Comparison of ENCODE assay signal across 18 mouse cellular contexts in the genomic region with DNA sequence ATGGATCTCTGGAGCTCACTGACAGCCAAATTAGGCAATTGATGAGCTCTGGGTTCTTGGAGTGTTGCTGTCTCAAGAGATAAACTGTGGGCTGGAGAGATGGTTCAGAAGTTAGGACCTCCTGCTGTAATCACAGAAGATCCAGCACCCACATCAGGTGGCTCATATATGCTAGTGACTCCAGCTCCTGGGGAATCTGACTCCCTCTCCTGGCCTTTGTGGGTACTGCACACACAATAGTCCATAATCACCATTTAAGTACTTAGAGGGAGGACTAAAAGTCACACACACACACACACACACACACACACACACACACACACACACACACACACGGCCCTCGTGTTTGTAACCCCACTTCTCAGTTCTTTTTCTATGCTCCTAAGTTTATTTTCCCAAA. TPM values are rescaled to one million over a fixed set of nuclear protein-coding genes. Genes with fewer than 3 reads are reported as not detected.
DNase-seq lines count a peak whose midpoint lies in the region; ATAC-seq and TF ChIP-seq lines count a peak whose summit lies in the region.
"Had no signal": no experiment of that assay in that cellular context is flagged by ENCODE, and none has a peak within 500 bp of the region (broad histone marks: within the 10 kb centered on the region; RNA-seq: fewer than 3 reads in every experiment).

No protein-coding gene starts in this region.

- H3K4me1 ChIP-seq in cerebellum, adult 2 months (ENCODE audit: control insufficient read depth, insufficient read depth, low read length): no peaks in the 10 kb centered on the region
- peaks cover under 1 to 2% of the 10 kb centered on the region in 2 experiments; a peak in 3 of 4 replicates for H3K4me1 ChIP-seq in liver, embryonic 14.5 days (replicated peaks; ENCODE audit: control insufficient read depth in 2 of 2, insufficient read depth in 2 of 2, low read length in 1 of 2)
- peaks cover 35% of the 10 kb centered on the region for H3K4me1 ChIP-seq in E14TG2a.4 (replicated peaks; ENCODE audit: low read depth, low read length)
- H3K4me1 ChIP-seq in cortical plate, adult 2 months (ENCODE audit: control insufficient read depth, insufficient read depth, low read length): peaks cover 3% of the 10 kb centered on the region; the same call in 1 of the 2 replicates
- H3K4me1 ChIP-seq in kidney, embryonic 15.5 days: peaks cover 7% of the 10 kb centered on the region

- no peak overlapping the region for H3K4me3 ChIP-seq in cerebellum, adult 2 months (replicated peaks; ENCODE audit: insufficient read depth, low read depth, low read length)
- no peak overlapping the region for H3K4me3 ChIP-seq in liver, embryonic 14.5 days (ENCODE audit: insufficient read depth in 1 of 2, low read depth in 2 of 2, low read length in 2 of 2)
- no peak overlapping the region for H3K4me3 ChIP-seq in E14TG2a.4 (replicated peaks; ENCODE audit: low read length)
- no peak overlapping the region for H3K4me3 ChIP-seq in cortical plate, adult 2 months (ENCODE audit: insufficient read depth, low read length)
- H3K4me3 ChIP-seq in kidney, embryonic 15.5 days (replicated peaks): no peak overlapping the region
- H3K4me3 ChIP-seq: embryonic facial prominence, embryonic 10.5 days; forebrain, embryonic 10.5 days; hindbrain, embryonic 15.5 days had no signal

- TF ChIP-seq POLR2A in cerebellum, adult 2 months (IDR thresholded peaks at IDR 0.05; ENCODE audit: borderline replicate concordance, insufficient read depth, low read length): no peak
- no peak for TF ChIP-seq POLR2A in cortical plate, adult 2 months (IDR thresholded peaks at IDR 0.05; ENCODE audit: extremely low read depth, insufficient read depth, low read length)

- no peaks in the 10 kb centered on the region for H3K36me3 ChIP-seq in liver, embryonic 14.5 days (replicated peaks; ENCODE audit: control insufficient read depth, insufficient read depth, low read depth)
- no peaks in the 10 kb centered on the region for H3K36me3 ChIP-seq in E14TG2a.4 (ENCODE audit: insufficient read depth, low read length)
- no peaks in the 10 kb centered on the region for H3K36me3 ChIP-seq in kidney, embryonic 15.5 days
- H3K36me3 ChIP-seq: embryonic facial prominence, embryonic 10.5 days; forebrain, embryonic 10.5 days; hindbrain, embryonic 15.5 days had no signal

- H3K4me2 ChIP-seq in liver, embryonic 14.5 days (ENCODE audit: low read depth): no peak overlapping the region
- no peak overlapping the region for H3K4me2 ChIP-seq in kidney, embryonic 15.5 days
- H3K4me2 ChIP-seq: hindbrain, embryonic 15.5 days; midbrain, embryonic 11.5 days had no signal

- H3K9ac ChIP-seq in liver, embryonic 14.5 days (replicated peaks): no peak overlapping the region
- no peak overlapping the region for H3K9ac ChIP-seq in kidney, embryonic 15.5 days
- H3K9ac ChIP-seq: hindbrain, embryonic 15.5 days had no signal

- WGBS in cerebellum, adult 2 months: 83% methylated on average over 2 of the region's 2 CpGs
- 67% methylated on average over 2 of the region's 2 CpGs for WGBS in liver, embryonic 14.5 days (ENCODE audit: insufficient replicate concordance)
- WGBS in kidney, embryonic 15.5 days: 88% methylated on average over 2 of the region's 2 CpGs

- DNase-seq in cerebellum, adult 2 months: no peak
- no peak for DNase-seq in cerebellum, postnatal 36 days
- no peak for DNase-seq in liver, embryonic 14.5 days (ENCODE audit: low read depth in 3 of 3, low spot score in 3 of 3)
- DNase-seq in liver: no peak
- DNase-seq in thymus, postnatal 25 days: no peak
- DNase-seq: cerebellum, adult 8-10 months; gastrocnemius, postnatal 36 days; kidney, postnatal 25 days; layer of hippocampus, postnatal 36 days; spleen, adult 18-20 months; thymus, adult 2 months had no signal

- H3K9me3 ChIP-seq in liver, embryonic 14.5 days (ENCODE audit: control insufficient read depth, low read length): no peaks in the 10 kb centered on the region
- H3K9me3 ChIP-seq in E14TG2a.4 (ENCODE audit: low read length): no peaks in the 10 kb centered on the region
- no peaks in the 10 kb centered on the region for H3K9me3 ChIP-seq in kidney, embryonic 15.5 days (replicated peaks)
- H3K9me3 ChIP-seq: embryonic facial prominence, embryonic 10.5 days; forebrain, embryonic 10.5 days; hindbrain, embryonic 15.5 days had no signal

- H3K27ac ChIP-seq in cerebellum, adult 2 months (ENCODE audit: insufficient read depth, low read length): no peak overlapping the region
- H3K27ac ChIP-seq in liver, embryonic 14.5 days: no peak overlapping the region
- H3K27ac ChIP-seq in cortical plate, adult 2 months (ENCODE audit: insufficient read depth, low read length): no peak overlapping the region
- no peak overlapping the region for H3K27ac ChIP-seq in kidney, embryonic 15.5 days
- H3K27ac ChIP-seq: embryonic facial prominence, embryonic 10.5 days; forebrain, embryonic 10.5 days; hindbrain, embryonic 15.5 days had no signal

- 0 out of 2 replicates have a peak, but pooled peaks have one; percentile 13 for TF ChIP-seq CTCF in cerebellum, adult 2 months (IDR thresholded peaks at IDR 0.05; ENCODE audit: borderline replicate concordance, insufficient read depth, low read depth, low read length)
- TF ChIP-seq CTCF in liver, embryonic 14.5 days (IDR thresholded peaks at IDR 0.05; ENCODE audit: low read depth): peak; percentile 45
- peak; percentile 64 for TF ChIP-seq CTCF in E14TG2a.4 (conservative IDR thresholded peaks at IDR 0.05; ENCODE audit: low read length)
- TF ChIP-seq CTCF in cortical plate, adult 2 months (IDR thresholded peaks at IDR 0.05; ENCODE audit: extremely low read depth, insufficient read depth, low read length): 0 out of 2 replicates have a peak, but pooled peaks have one; percentile 3

- H3K27me3 ChIP-seq in cerebellum, adult 2 months (ENCODE audit: control insufficient read depth, insufficient read depth, low read length): no peaks in the 10 kb centered on the region
- no peaks in the 10 kb centered on the region for H3K27me3 ChIP-seq in liver, embryonic 14.5 days (ENCODE audit: control insufficient read depth, insufficient read depth, low read length)
- no peaks in the 10 kb centered on the region for H3K27me3 ChIP-seq in E14TG2a.4 (ENCODE audit: insufficient read depth, low read length)
- H3K27me3 ChIP-seq in kidney, embryonic 15.5 days: no peaks in the 10 kb centered on the region
- H3K27me3 ChIP-seq: hindbrain, embryonic 15.5 days had no signal

- no peak for ATAC-seq in liver, embryonic 14.5 days (ENCODE audit: insufficient read depth)
- ATAC-seq in kidney, embryonic 15.5 days (replicated peaks; ENCODE audit: low FRiP score): no peak

- TF ChIP-seq EP300 in liver, embryonic 14.5 days (IDR thresholded peaks at IDR 0.05; ENCODE audit: low read depth): no peak

RNA-seq across cellular contexts. Expression of a gene that starts 13.5 kb away (rescaled TPM):
- polyA plus RNA-seq in cerebellum, adult 2 months (2012; rRNA removed): 21.2 and 21.6 TPM in 2 replicates
- under 0.01 and 0.01 TPM in 2 replicates for polyA plus RNA-seq in liver, embryonic 14.5 days (2012; rRNA removed)
- not detected in 2 replicates for polyA plus RNA-seq in liver, embryonic 14.5 days (2014; fragmentation: Nextera tagmentation; extraction: Ambion mirVana)
- polyA plus RNA-seq in cortical plate, adult 2 months (2012; rRNA removed): 17.7 and 19.2 TPM in 2 replicates
- polyA plus RNA-seq in kidney, embryonic 15.5 days (2015; fragmentation: Nextera tagmentation; extraction: Ambion mirVana): 0.01 and 0.04 TPM in 2 replicates
- polyA plus RNA-seq: embryonic facial prominence, embryonic 10.5 days had no signal

Comparison
In these comparisons a context has a peak if more than half of its experiments do, and no peak if none do; other contexts are left out.
1. CTCF ChIP-seq: peak in every context shown above with its lines; median percentile 64 in E14TG2a.4; 45 in liver, embryonic 14.5 days; 13 in cerebellum, adult 2 months; 3 in cortical plate, adult 2 months.
2. RNA of a gene that starts 13.5 kb away (polyA plus RNA-seq): 21.2 to 21.6 TPM in cerebellum, adult 2 months and 17.7 to 19.2 TPM in cortical plate, adult 2 months; 0.01 to 0.04 TPM in kidney, embryonic 15.5 days and under 0.01 to 0.01 TPM in liver, embryonic 14.5 days; every median in the first group is over 10 times any median in the second.